In genomic region chr5:52539483-52539882, GRCm38 (mm10) we compare ENCODE assay signal across 20 mouse cellular contexts. TPM values are rescaled to one million over a fixed set of nuclear protein-coding genes. Genes with fewer than 3 reads are reported as not detected.
DNase-seq lines count a peak whose midpoint lies in the region; ATAC-seq and TF ChIP-seq lines count a peak whose summit lies in the region.
"Had no signal": no experiment of that assay in that cellular context is flagged by ENCODE, and none has a peak within 500 bp of the region (broad histone marks: within the 10 kb centered on the region; RNA-seq: fewer than 3 reads in every experiment).

No protein-coding gene starts in this region.

- H3K9me3 ChIP-seq in heart, embryonic 12.5 days (replicated peaks) = no peaks in the 10 kb centered on the region
- H3K9me3 ChIP-seq in lung, embryonic 14.5 days (ENCODE audit: low read depth, low read length) = no peaks in the 10 kb centered on the region
- H3K9me3 ChIP-seq in lung, embryonic 16.5 days (ENCODE audit: control insufficient read depth, low read length) = no peaks in the 10 kb centered on the region
- no peaks in the 10 kb centered on the region for H3K9me3 ChIP-seq in stomach, postnatal 0 days (ENCODE audit: control insufficient read depth, low read length)
- H3K9me3 ChIP-seq in midbrain, postnatal 0 days (ENCODE audit: low read length) = no peaks in the 10 kb centered on the region
- H3K9me3 ChIP-seq: embryonic facial prominence, embryonic 13.5 days; forebrain, embryonic 13.5 days; G1E; limb, embryonic 10.5 days; liver, embryonic 15.5 days had no signal

- no peak for TF ChIP-seq CTCF in lung, embryonic 14.5 days (IDR thresholded peaks at IDR 0.05; ENCODE audit: low read depth)
- no peak for TF ChIP-seq CTCF in stomach, postnatal 0 days (IDR thresholded peaks at IDR 0.05; ENCODE audit: low read depth)
- no peak for TF ChIP-seq CTCF in midbrain, postnatal 0 days (IDR thresholded peaks at IDR 0.05)

- no peak overlapping the region for H3K9ac ChIP-seq in heart, embryonic 12.5 days
- no peak overlapping the region for H3K9ac ChIP-seq in lung, embryonic 14.5 days
- no peak overlapping the region for H3K9ac ChIP-seq in lung, embryonic 16.5 days (ENCODE audit: low read length)
- H3K9ac ChIP-seq in stomach, postnatal 0 days (ENCODE audit: low read length) = no peak overlapping the region
- no peak overlapping the region for H3K9ac ChIP-seq in midbrain, postnatal 0 days (replicated peaks; ENCODE audit: low read length, poor library complexity, severe bottlenecking)
- H3K9ac ChIP-seq: embryonic facial prominence, embryonic 13.5 days; forebrain, embryonic 13.5 days; liver, embryonic 15.5 days had no signal

- DNase-seq in heart, adult 9 months (ENCODE audit: low spot score in 2 of 2) = peak; percentile 43 to 45
- peak; percentile 79 for DNase-seq in lung, embryonic 14.5 days
- DNase-seq in lung, postnatal 25 days (ENCODE audit: low spot score) = no peak
- no peak for DNase-seq in stomach, postnatal 0 days (ENCODE audit: low spot score)
- DNase-seq in midbrain, postnatal 0 days (ENCODE audit: low spot score) = no peak
- DNase-seq in neural tube, embryonic 10.5 days (ENCODE audit: extremely low spot score, low spot score) = no peak
- DNase-seq: adrenal gland, postnatal 25 days; cerebellum, postnatal 25 days; kidney, adult 8-10 months; layer of hippocampus, postnatal 36 days; right cerebral cortex, adult 18-20 months had no signal

- no peak overlapping the region for H3K27ac ChIP-seq in heart, embryonic 12.5 days (ENCODE audit: poor library complexity, severe bottlenecking)
- H3K27ac ChIP-seq in lung, embryonic 14.5 days (ENCODE audit: low read depth) = peak overlapping the region; percentile 63
- H3K27ac ChIP-seq in lung, embryonic 16.5 days (ENCODE audit: low read length) = peak overlapping the region; percentile 50
- no peak overlapping the region for H3K27ac ChIP-seq in stomach, postnatal 0 days (replicated peaks)
- H3K27ac ChIP-seq in midbrain, postnatal 0 days (ENCODE audit: low read depth, low read length) = no peak overlapping the region
- H3K27ac ChIP-seq: forebrain, embryonic 13.5 days; limb, embryonic 10.5 days; liver, embryonic 15.5 days had no signal

- no peaks in the 10 kb centered on the region for H3K27me3 ChIP-seq in heart, embryonic 12.5 days (replicated peaks)
- no peaks in the 10 kb centered on the region for H3K27me3 ChIP-seq in lung, embryonic 14.5 days (ENCODE audit: insufficient read depth, low read length)
- H3K27me3 ChIP-seq in lung, embryonic 16.5 days (ENCODE audit: control insufficient read depth, insufficient read depth, low read depth, low read length) = no peaks in the 10 kb centered on the region
- no peaks in the 10 kb centered on the region for H3K27me3 ChIP-seq in stomach, postnatal 0 days (ENCODE audit: control insufficient read depth, insufficient read depth, low read length)
- no peaks in the 10 kb centered on the region for H3K27me3 ChIP-seq in midbrain, postnatal 0 days (ENCODE audit: insufficient read depth, low read length)
- H3K27me3 ChIP-seq: embryonic facial prominence, embryonic 13.5 days; forebrain, embryonic 13.5 days; liver, embryonic 15.5 days had no signal

- H3K4me2 ChIP-seq in heart, embryonic 12.5 days = no peak overlapping the region
- no peak overlapping the region for H3K4me2 ChIP-seq in lung, embryonic 14.5 days
- no peak overlapping the region for H3K4me2 ChIP-seq in lung, embryonic 16.5 days (ENCODE audit: low read depth, low read length)
- no peak overlapping the region for H3K4me2 ChIP-seq in stomach, postnatal 0 days (replicated peaks; ENCODE audit: low read depth)
- no peak overlapping the region for H3K4me2 ChIP-seq in midbrain, postnatal 0 days (ENCODE audit: low read depth, low read length, poor library complexity, severe bottlenecking)
- H3K4me2 ChIP-seq: embryonic facial prominence, embryonic 13.5 days; forebrain, embryonic 13.5 days; liver, embryonic 15.5 days had no signal

- H3K4me1 ChIP-seq in heart, embryonic 12.5 days (replicated peaks) = peaks cover 16% of the 10 kb centered on the region
- H3K4me1 ChIP-seq in lung, embryonic 14.5 days (ENCODE audit: insufficient read depth) = peaks cover 19% of the 10 kb centered on the region
- peaks cover 10% of the 10 kb centered on the region for H3K4me1 ChIP-seq in lung, embryonic 16.5 days (replicated peaks; ENCODE audit: control insufficient read depth, insufficient read depth, low read length)
- 0 out of 2 replicates have a peak, but pooled peaks cover 8% of the 10 kb centered on the region for H3K4me1 ChIP-seq in stomach, postnatal 0 days (replicated peaks; ENCODE audit: control insufficient read depth, insufficient read depth)
- H3K4me1 ChIP-seq in midbrain, postnatal 0 days (ENCODE audit: insufficient read depth, low read length) = 0 out of 2 replicates have a peak, but pooled peaks cover 4% of the 10 kb centered on the region
- H3K4me1 ChIP-seq: liver, embryonic 15.5 days had no signal

- H3K36me3 ChIP-seq in heart, embryonic 12.5 days = no peaks in the 10 kb centered on the region
- H3K36me3 ChIP-seq in lung, embryonic 14.5 days (ENCODE audit: insufficient read depth) = no peaks in the 10 kb centered on the region; the same call in 1 of the 2 replicates
- no peaks in the 10 kb centered on the region for H3K36me3 ChIP-seq in lung, embryonic 16.5 days (ENCODE audit: control insufficient read depth, insufficient read depth, low read length)
- no peaks in the 10 kb centered on the region for H3K36me3 ChIP-seq in stomach, postnatal 0 days (ENCODE audit: control insufficient read depth, insufficient read depth, low read length)
- H3K36me3 ChIP-seq in midbrain, postnatal 0 days (ENCODE audit: insufficient read depth, low read length) = peaks cover 7% of the 10 kb centered on the region; the same call in 1 of the 2 replicates
- H3K36me3 ChIP-seq: G1E; limb, embryonic 10.5 days; liver, embryonic 15.5 days had no signal

- H3K4me3 ChIP-seq in heart, embryonic 12.5 days = no peak overlapping the region
- H3K4me3 ChIP-seq in lung, embryonic 14.5 days (ENCODE audit: low read depth, low read length) = no peak overlapping the region
- no peak overlapping the region for H3K4me3 ChIP-seq in lung, embryonic 16.5 days (ENCODE audit: low read length)
- no peak overlapping the region for H3K4me3 ChIP-seq in stomach, postnatal 0 days (ENCODE audit: low read depth, low read length)
- no peak overlapping the region for H3K4me3 ChIP-seq in midbrain, postnatal 0 days (ENCODE audit: low read depth, low read length)
- H3K4me3 ChIP-seq: embryonic facial prominence, embryonic 13.5 days; forebrain, embryonic 13.5 days; limb, embryonic 10.5 days; liver, embryonic 15.5 days had no signal

- no peak for ATAC-seq in heart, embryonic 12.5 days (ENCODE audit: insufficient number of reproducible peaks, low FRiP score)
- ATAC-seq in lung, embryonic 14.5 days (ENCODE audit: insufficient read depth) = peak; percentile 86
- ATAC-seq in lung, embryonic 16.5 days (ENCODE audit: low read depth) = peak; percentile 87
- ATAC-seq in stomach, postnatal 0 days (ENCODE audit: low FRiP score, low TSS enrichment) = peak; percentile 67; the same call in 1 of the 2 replicates
- ATAC-seq in midbrain, postnatal 0 days (ENCODE audit: low FRiP score) = no peak
- ATAC-seq: forebrain, embryonic 13.5 days had no signal

- no peak for TF ChIP-seq EP300 in stomach, postnatal 0 days (optimal IDR thresholded peaks at IDR 0.05)

RNA-seq across cellular contexts. Expression of gene Lgi2, which starts 26.8 kb away (rescaled TPM):
- 3.8 TPM in 2 replicates for polyA plus RNA-seq in heart, embryonic 12.5 days (2016; fragmentation: Nextera tagmentation; extraction: Ambion mirVana)
- polyA plus RNA-seq in lung, embryonic 14.5 days (2014; fragmentation: Nextera tagmentation; extraction: Ambion mirVana) = 2.3 and 2.5 TPM in 2 replicates
- 1.4 and 1.6 TPM in 2 replicates for polyA plus RNA-seq in lung, embryonic 16.5 days (2015; fragmentation: Nextera tagmentation; extraction: Ambion mirVana)
- 4.8 and 5.5 TPM in 2 replicates for polyA plus RNA-seq in stomach, postnatal 0 days (2015; fragmentation: Nextera tagmentation; extraction: Ambion mirVana)
- 24.0 and 25.2 TPM in 2 replicates for total RNA-seq in midbrain, postnatal 0 days (2014; rRNA removed)
- polyA plus RNA-seq in midbrain, postnatal 0 days (2015; fragmentation: Nextera tagmentation; extraction: Ambion mirVana) = 8.5 and 9.8 TPM in 2 replicates
- total RNA-seq: megakaryocyte-erythroid progenitor cell, adult 5-6 weeks; neutrophil, adult 5-6 weeks had no signal
- polyA plus RNA-seq: G1E had no signal

Comparison
In these comparisons a context has a peak if more than half of its experiments do, and no peak if none do; other contexts are left out.
1. DNase-seq: peak in heart, adult 9 months (2 of 2) and lung, embryonic 14.5 days (single experiment); none in lung, postnatal 25 days (single experiment), stomach, postnatal 0 days (single experiment), midbrain, postnatal 0 days (single experiment) and neural tube, embryonic 10.5 days (single experiment).
2. ATAC-seq: peak in lung, embryonic 14.5 days (single experiment), lung, embryonic 16.5 days (single experiment) and stomach, postnatal 0 days (single experiment); none in heart, embryonic 12.5 days (single experiment) and midbrain, postnatal 0 days (single experiment).
3. H3K27ac ChIP-seq: peak in lung, embryonic 14.5 days (single experiment) and lung, embryonic 16.5 days (single experiment); none in heart, embryonic 12.5 days (single experiment), stomach, postnatal 0 days (single experiment) and midbrain, postnatal 0 days (single experiment).